Mouse (Mus musculus) heart, postnatal 0 days (tissue): ENCODE measurements around the gene Fut2.

Source experiments
- CTCF ChIP-seq: IDR thresholded peaks from 2 replicates; pipeline ENCODE4 v1.5.1; 2016; ENCODE audit warnings: antibody characterized with exemption, control low read depth, low read depth
- EP300 ChIP-seq: IDR thresholded peaks from 2 replicates; pipeline ENCODE4 v1.6.1; 2016; ENCODE audit warnings: antibody characterized with exemption, low read depth

DNA sequence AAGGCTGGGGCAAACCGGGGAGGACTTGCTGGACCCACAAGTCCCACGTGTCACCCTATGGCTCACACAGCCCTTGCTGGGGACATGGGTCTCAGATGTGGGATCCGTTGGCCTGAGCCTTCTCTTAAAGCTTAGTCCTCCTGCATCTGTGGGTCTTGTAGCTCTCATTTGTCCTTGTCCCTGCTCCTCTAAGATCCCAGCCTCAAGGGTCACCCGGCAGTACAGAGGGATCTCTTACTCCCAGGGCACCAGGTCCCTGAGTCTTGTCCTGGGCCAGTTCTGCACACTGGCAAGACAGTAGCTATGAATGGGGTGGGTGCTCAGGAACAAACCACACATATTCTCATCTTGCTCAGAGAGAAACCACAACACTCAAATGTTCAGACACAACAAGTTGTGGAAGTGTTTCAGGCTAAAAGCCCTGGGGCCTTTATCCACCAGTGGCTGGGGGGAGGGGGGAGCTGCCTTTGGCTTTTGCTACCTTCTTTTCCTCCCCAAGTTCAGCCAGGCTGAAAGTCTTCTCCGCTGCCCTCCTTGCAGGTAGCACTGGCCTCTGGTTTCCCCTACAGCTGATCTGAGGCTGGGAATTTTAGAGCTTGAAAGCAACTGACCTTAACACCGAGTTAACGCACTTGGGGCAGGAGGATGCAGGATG, 17.3 kb upstream of the Fut2 start, which contains the start of gene Ntn5:
- TF ChIP-seq CTCF (no peak), EP300 (no peak)
